Mouse (Mus musculus) heart, postnatal 10 days (tissue): ENCODE measurements around the gene Naip1. TPM values are rescaled to one million over a fixed set of nuclear protein-coding genes. Genes with fewer than 3 reads are reported as not detected.
"Not testable (repeated sequence)": the region's sequence is repeated elsewhere in the genome, so short reads cannot be mapped to it uniquely, and the experiment has no call there.

Experiments used
- DNase-seq, 2 experiments: peaks; one replicate each; pipeline ENCODE4 v3.0.0; 2021
- intact Hi-C: fragments of 180-260 bp; cut with DNase I; formaldehyde crosslinking; loops from one replicate; pipeline ENCODE4 v1.15.1; 2025
- total RNA-seq, 2 experiments: library from RNA; stranded (reverse); gene quantifications; 2 replicates each; pipeline ENCODE4 v1.2.3; 2021

Naip1 gene
- total RNA-seq, 2 experiments from 2014 or later, result 0.07 TPM; not detected in 1

DNA sequence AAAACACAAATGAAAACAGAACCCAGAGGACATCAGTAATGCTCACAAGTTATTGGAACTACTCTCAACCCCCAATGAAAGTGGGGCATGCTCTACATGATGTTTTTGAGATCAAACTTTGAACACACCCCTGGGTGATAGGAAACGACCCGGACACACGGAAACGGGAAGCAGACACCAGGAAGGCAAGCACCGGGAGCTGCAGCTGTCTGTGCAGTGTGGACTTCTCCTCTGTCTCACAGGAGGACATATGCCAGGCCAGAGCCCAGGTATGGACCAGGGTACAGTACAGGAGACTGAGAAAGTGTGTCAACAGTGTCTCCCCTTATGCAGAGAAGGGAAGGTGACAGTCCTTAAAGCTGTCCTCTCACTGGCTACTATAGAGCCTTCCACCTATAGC lies 43.5 kb downstream of the Naip1 start:
- intact Hi-C loops, result no loop called here
- DNase-seq, result no peak

DNA sequence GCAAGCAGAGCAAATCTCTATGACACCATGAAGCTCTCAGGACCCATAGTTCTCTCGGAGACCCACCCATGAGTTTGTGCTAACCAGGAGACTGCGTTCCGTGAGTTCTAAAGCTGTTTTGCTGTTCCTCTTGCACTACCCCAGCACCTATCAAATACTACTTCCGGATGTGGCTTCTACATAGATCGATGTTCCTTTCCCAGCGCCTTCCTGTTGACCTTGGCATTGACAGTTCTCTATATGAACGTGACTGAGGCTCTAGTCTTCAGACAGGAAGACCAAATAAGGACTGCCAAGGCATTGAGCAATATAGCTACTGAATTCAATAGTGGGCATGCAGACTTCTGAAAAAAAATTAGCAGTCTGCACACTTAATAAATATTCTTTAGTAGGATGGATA lies 44.4 kb downstream of the Naip1 start:
- DNase-seq, result no peak
- intact Hi-C loops, result no loop called here

DNA sequence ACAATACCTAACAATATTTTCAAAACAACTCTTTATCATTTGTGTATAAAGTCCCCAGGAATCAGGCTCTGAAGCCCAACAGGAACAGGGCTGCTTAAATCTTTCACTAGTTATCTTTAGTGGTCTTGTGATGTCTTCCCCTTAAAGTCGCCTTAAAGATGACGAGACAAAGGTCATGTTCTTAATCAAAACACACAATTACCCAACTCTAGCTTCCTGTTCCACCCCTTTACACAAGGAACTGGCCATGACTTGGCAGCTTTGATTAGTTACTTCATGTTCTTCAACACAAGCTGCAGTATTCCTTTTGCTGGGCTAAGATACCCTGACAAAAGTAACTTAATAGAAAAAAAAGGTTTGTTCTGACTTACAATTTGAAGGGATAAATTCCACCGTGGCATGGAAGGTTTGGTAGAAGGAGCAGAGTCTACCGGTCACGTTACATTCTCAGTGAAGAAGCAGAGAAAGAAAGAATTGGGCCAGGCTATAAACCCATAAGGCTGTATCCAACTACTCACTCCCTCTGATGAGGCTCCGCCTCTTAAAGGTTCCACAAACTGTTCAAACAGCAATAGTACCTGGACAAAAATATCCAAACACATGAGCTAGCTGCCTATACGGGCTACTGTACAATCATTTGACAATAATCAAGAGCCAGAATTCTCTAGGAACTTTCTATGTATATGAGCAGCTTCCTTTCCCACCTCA lies 49.6 kb downstream of the Naip1 start:
- intact Hi-C loops, DNase-seq: not testable (repeated sequence)

DNA sequence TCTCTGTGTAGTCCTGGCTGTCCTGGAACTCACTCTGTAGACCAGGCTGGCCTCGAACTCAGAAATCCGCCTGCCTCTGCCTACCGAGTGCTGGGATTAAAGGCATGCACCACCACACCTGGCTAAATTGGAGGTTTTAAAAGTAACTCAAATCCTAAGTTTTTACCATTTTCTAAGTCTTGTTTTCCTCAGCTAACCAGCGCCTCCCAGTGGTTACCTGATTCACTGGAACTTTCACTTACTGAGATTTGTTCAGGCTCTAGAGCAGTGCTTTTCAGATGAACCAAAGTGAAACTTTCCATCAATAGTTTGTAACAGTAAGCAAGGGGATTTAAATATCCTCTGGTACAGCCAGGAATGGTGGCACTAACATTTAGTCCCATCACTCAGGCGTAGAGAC lies 61.6 kb downstream of the Naip1 start:
- peak; percentile 0 to 18 for DNase-seq
- intact Hi-C loops, result loop anchor here (5.0 kb wide), 1 partner anchor 279 kb away; no protein-coding TSS in a partner anchor

DNA sequence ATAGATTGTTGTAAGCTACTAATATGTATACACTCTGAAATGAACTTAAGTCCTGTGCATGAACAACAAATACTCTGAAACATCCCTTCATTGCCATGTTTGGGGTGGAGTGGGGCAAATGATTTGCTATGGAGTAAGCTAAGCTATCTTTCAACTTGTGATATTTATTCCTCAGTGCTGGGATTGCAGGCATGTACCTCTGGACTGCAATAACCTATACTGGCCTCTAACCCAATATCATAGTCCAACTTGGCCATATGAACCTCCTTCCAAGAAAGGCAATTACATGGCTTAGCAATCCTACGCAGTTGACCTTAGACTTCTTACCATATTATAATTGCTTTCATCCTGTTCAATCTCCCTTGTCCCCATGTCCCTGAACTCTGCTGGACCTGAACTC lies 82.1 kb downstream of the Naip1 start:
- DNase-seq, result no peak
- intact Hi-C loops, result no loop called here

Other genes with a start within 250 kb of the Naip1 start
- under 1 TPM; 0.07 to 0.27 TPM for gene Naip5, start 206.5 kb downstream of the Naip1 start, total RNA-seq
- under 1 TPM; 0.15 to 0.24 TPM for gene Naip6, start 135.2 kb downstream of the Naip1 start, total RNA-seq
- gene Gtf2h2, start 39.7 kb upstream of the Naip1 start, total RNA-seq, result 10 to 100 TPM; 22.6 to 25.2 TPM
- gene Ocln, start 99.8 kb upstream of the Naip1 start, total RNA-seq, result 1 to 10 TPM in 1 of 2 experiments, under 1 TPM in 1; 0.94 to 1.2 TPM
- 1 to 10 TPM; 1.1 to 1.4 TPM for gene Marveld2, start 164.1 kb upstream of the Naip1 start, total RNA-seq
- gene Ak6, start 198.1 kb upstream of the Naip1 start, total RNA-seq, result 10 to 100 TPM; 77.7 to 78.5 TPM
- 10 to 100 TPM; 19.9 to 20.2 TPM for gene Rad17, start 198.2 kb upstream of the Naip1 start, total RNA-seq
- gene Taf9, start 198.7 kb upstream of the Naip1 start, total RNA-seq, result 10 to 100 TPM; 14.7 to 16.8 TPM
- gene Ccdc125, start 216.8 kb upstream of the Naip1 start, total RNA-seq, result 1 to 10 TPM; 1.5 to 2.0 TPM